Comparison of ENCODE assay signal across 8 mouse cellular contexts in the genomic region with DNA sequence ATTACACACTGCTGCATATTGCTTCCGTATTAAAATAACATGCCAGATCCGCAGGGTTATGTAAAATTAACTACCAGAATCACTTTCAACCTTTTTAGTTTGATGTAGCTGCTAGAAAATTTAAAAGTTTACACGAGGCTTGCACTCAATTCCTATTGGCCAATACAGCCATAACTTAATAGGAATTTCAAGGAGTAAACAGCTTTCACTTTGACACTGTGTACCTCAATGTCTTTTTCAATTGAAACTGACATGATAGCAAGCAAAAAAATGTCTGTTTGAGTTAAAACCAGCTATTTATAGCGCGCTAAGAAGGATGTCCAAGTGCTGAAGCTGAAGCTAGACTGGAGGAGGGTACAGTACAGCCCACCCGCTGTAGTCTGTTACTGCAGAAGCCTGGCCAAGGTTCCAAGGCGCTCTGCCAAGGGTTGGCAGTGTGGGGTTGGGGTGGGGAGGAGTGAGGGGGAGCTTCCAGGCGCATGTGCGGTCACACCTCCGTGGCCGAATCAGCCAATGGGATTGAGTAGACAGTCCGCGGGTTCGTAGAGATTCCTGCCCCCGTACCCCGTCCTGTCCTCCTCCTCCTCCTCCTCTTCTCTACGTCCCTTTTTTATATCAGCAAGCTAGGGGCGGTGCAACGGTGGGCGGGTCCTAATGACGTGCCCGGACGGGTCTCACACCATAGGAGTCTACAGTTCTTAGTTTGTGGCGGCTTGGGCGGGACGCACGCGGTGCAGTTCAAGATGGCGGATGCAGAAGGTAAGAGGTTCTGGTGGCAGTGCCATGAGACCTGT. TPM values are rescaled to one million over a fixed set of nuclear protein-coding genes. Genes with fewer than 3 reads are reported as not detected.
DNase-seq lines count a peak whose midpoint lies in the region; ATAC-seq lines count a peak whose summit lies in the region.

A gene (plus strand): TSS at position 486 of the 794 bp plus-strand sequence.

- peak; percentile 92 to 96 for DNase-seq in B cell, adult 2 months
- DNase-seq in brain, adult 2 months (ENCODE audit: low read depth, low spot score) = peak; percentile 98
- DNase-seq in heart, embryonic 10.5 days (ENCODE audit: low spot score) = peak; percentile 96
- DNase-seq in liver = peak; percentile 96
- DNase-seq in spleen, postnatal 4 days (ENCODE audit: low spot score in 2 of 2) = peak; percentile 90 to 92

- peak within 1 kb of the TSS; percentile 55 for H3K9ac ChIP-seq in kidney, embryonic 15.5 days

- 11% methylated on average over 28 of the region's 29 CpGs for WGBS in heart, embryonic 10.5 days
- WGBS in kidney, embryonic 15.5 days = 24% methylated on average over 29 of the region's 29 CpGs

- H3K4me1 ChIP-seq in heart, embryonic 10.5 days = no peaks in the 10 kb centered on the region
- H3K4me1 ChIP-seq in kidney, embryonic 15.5 days = no peaks in the 10 kb centered on the region

- peaks cover 19% of the 10 kb centered on the region; the same call in 1 of the 2 replicates for H3K36me3 ChIP-seq in heart, embryonic 10.5 days
- H3K36me3 ChIP-seq in kidney, embryonic 15.5 days = peaks cover 18% of the 10 kb centered on the region

- ATAC-seq in erythroblast, adult 5-6 weeks (replicated peaks; ENCODE audit: low FRiP score, poor library complexity, severe bottlenecking) = peak; percentile 99
- peak; percentile 99 for ATAC-seq in kidney, embryonic 15.5 days (replicated peaks; ENCODE audit: low FRiP score)
- peak; percentile 100 for ATAC-seq in monocyte, adult 5-6 weeks (replicated peaks; ENCODE audit: insufficient number of reproducible peaks, low FRiP score, low TSS enrichment, poor library complexity, severe bottlenecking)

- peak within 1 kb of the TSS; percentile 67 for H3K4me3 ChIP-seq in heart, embryonic 10.5 days
- H3K4me3 ChIP-seq in kidney, embryonic 15.5 days (replicated peaks) = peak within 1 kb of the TSS; percentile 60

- H3K27me3 ChIP-seq in heart, embryonic 10.5 days (ENCODE audit: insufficient read depth, poor library complexity, severe bottlenecking) = no peaks in the 10 kb centered on the region
- H3K27me3 ChIP-seq in kidney, embryonic 15.5 days = no peaks in the 10 kb centered on the region

- H3K4me2 ChIP-seq in kidney, embryonic 15.5 days = peak within 1 kb of the TSS; percentile 60

- peak within 1 kb of the TSS; percentile 88 for H3K27ac ChIP-seq in heart, embryonic 10.5 days
- peak within 1 kb of the TSS; percentile 81 for H3K27ac ChIP-seq in kidney, embryonic 15.5 days

- no peaks in the 10 kb centered on the region for H3K9me3 ChIP-seq in heart, embryonic 10.5 days
- H3K9me3 ChIP-seq in kidney, embryonic 15.5 days (replicated peaks) = no peaks in the 10 kb centered on the region

RNA-seq across cellular contexts. Expression of the gene that starts here (rescaled TPM):
- 30.6 and 34.5 TPM in 2 replicates for total RNA-seq in erythroblast, adult 5-6 weeks (2015; ENCODE audit: low replicate concordance)
- total RNA-seq in erythroblast, adult 5-6 weeks (2017; ENCODE audit: low replicate concordance) = 64.7 and 81.0 TPM in 2 replicates
- polyA plus RNA-seq in heart, embryonic 10.5 days (2016; fragmentation: Nextera tagmentation; extraction: Ambion mirVana) = 120 and 155 TPM in 2 replicates
- polyA plus RNA-seq in kidney, embryonic 15.5 days (2015; fragmentation: Nextera tagmentation; extraction: Ambion mirVana) = 144 and 173 TPM in 2 replicates
- total RNA-seq in monocyte, adult 5-6 weeks (2017) = 50.5 to 74.7 TPM (median 72.4 TPM) in 3 replicates

Comparison
In these comparisons a context has a peak if more than half of its experiments do, and no peak if none do; other contexts are left out.
1. Peak in every context shown above with its lines: DNase-seq, ATAC-seq, H3K4me3 ChIP-seq and H3K27ac ChIP-seq.